Mouse (Mus musculus) neural tube, embryonic 12.5 days (tissue): Measurements from ENCODE around the gene Zfp106. TPM values are rescaled to one million over a fixed set of nuclear protein-coding genes. Genes with fewer than 3 reads are reported as not detected.

ENCODE experiments used
- ATAC-seq: fragments of 200-750 bp; cut with Nextera tagmentation; 2 replicates; pipeline ENCODE4 v1.8.0; 2017; ENCODE audit warnings: low read depth, mild to moderate bottlenecking, moderate TSS enrichment, moderate library complexity; ENCODE audit not compliant: low FRiP score
- H3K27ac ChIP-seq: fragments of 300-500 bp; sonication (generic); 2 replicates; pipeline ENCODE4 v1.5.1; 2016
- H3K27me3 ChIP-seq: fragments of 300-500 bp; sonication (generic); replicated peaks from 2 replicates; pipeline ENCODE4 v1.6.1; 2016; ENCODE audit warnings: mild to moderate bottlenecking
- H3K36me3 ChIP-seq: fragments of 300-500 bp; sonication (generic); 2 replicates; pipeline ENCODE4 v1.6.1; 2016; ENCODE audit warnings: mild to moderate bottlenecking
- H3K4me1 ChIP-seq: fragments of 300-500 bp; sonication (generic); 2 replicates; pipeline ENCODE4 v1.6.1; 2016
- H3K4me2 ChIP-seq: fragments of 300-500 bp; sonication (generic); replicated peaks from 2 replicates; pipeline ENCODE4 v1.6.1; 2016; ENCODE audit warnings: mild to moderate bottlenecking
- H3K4me3 ChIP-seq: fragments of 300-500 bp; sonication (generic); 2 replicates; pipeline ENCODE4 v1.5.1; 2016
- H3K9ac ChIP-seq: fragments of 300-500 bp; sonication (generic); 2 replicates; pipeline ENCODE4 v1.6.1; 2016; ENCODE audit warnings: mild to moderate bottlenecking
- H3K9me3 ChIP-seq: fragments of 300-500 bp; sonication (generic); 2 replicates; pipeline ENCODE4 v1.6.1; 2016; ENCODE audit warnings: mild to moderate bottlenecking
- WGBS: fragments of 180-500 bp; shearing (Covaris S2); methylation state at CpG from one replicate; pipeline ENCODE4 v1.1.7; 2016; 5-methylcytosine and 5-hydroxymethylcytosine counted together
- polyA plus RNA-seq: library from polyadenylated mRNA; unstranded; fragments of >200 nt; fragmentation: Nextera tagmentation; extraction: Ambion mirVana; gene quantifications from 2 replicates; pipeline ENCODE4 v1.2.1, GENCODE M21; 2016

Zfp106 gene
- polyA plus RNA-seq, 1 experiment from 2014 or later, result 47.8 TPM

DNA sequence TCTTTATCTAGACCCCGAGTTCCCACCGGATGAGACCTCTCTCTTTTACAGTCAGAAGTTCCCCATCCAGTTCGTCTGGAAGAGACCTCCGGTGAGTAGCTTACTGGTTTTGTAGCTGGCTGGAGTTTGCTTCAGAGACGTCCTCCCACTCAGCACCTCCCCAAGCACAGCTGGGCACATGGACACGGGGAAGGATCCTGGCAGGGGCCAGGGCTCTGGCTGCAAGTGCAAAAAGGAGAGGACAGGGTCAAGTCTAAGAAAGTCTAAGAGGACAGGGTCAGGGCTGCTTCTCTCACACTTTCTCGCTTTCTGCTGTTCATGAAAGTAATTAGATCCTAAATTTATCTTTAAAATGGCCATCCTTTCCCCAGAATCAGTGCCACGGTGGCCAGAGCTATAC lies 99.6 kb downstream of the Zfp106 start:
- H3K9me3 ChIP-seq, result no peaks in the 10 kb centered on the region

DNA sequence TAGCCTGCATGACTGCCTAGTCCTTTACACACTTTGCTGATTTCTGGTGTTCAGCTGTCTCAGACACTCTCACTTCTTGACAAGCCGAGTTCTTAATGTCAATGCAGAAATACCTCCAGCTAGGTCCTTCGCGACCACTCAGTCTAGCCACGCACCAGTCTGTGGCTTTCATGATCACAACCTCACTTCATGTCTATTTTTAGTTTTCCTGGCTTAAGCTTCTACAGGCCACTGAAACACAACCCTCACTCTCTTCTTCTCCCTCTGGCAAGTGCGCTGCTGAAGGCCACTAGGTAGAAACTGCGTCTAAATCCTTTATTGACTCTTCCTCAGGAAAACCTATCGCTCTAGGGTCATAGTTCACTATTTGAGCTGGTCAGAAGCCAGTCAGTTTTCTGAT lies 100.3 kb downstream of the Zfp106 start:
- H3K9me3 ChIP-seq, result no peaks in the 10 kb centered on the region
- H3K27me3 ChIP-seq, result no peaks in the 10 kb centered on the region
- H3K9ac ChIP-seq, result no peak overlapping the region
- 91% methylated on average over 7 of the region's 7 CpGs for WGBS
- no peak overlapping the region for H3K27ac ChIP-seq
- no peak for ATAC-seq
- no peaks in the 10 kb centered on the region for H3K4me1 ChIP-seq
- H3K4me3 ChIP-seq, result no peak overlapping the region
- no peak overlapping the region for H3K4me2 ChIP-seq
- no peaks in the 10 kb centered on the region for H3K36me3 ChIP-seq

More for the DNA sequence above, 99.6 kb downstream of the Zfp106 start:
- Histone ChIP-seq H3K4me2 (no peak overlapping the region), H3K4me1 (no peaks in the 10 kb centered on the region), H3K36me3 (no peaks in the 10 kb centered on the region), H3K27me3 (no peaks in the 10 kb centered on the region), H3K4me3 (no peak overlapping the region), H3K27ac (no peak overlapping the region), H3K9ac (no peak overlapping the region)
- 83% methylated on average over 8 of the region's 8 CpGs for WGBS
- ATAC-seq, result no peak

DNA sequence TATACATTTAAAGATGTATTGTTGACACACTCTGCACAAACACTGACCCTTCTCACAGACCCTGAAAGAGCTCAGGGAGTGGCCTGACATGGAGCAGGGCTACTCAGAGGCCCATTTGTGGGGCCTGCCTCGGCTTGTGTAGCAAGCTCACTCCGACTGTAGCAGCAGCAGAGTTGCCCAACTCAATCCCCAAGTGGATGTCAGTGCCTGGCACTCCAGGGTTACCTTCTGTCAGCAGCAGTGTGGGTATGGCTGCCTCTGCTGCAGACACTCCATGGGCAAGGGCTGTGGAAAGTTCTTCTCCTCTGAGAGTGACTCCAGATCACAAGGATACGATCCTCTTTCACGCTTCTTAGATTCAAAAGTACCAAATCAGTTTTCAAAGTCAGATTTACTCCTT lies 103.4 kb downstream of the Zfp106 start:
- Histone ChIP-seq H3K4me1 (no peaks in the 10 kb centered on the region), H3K4me2 (no peak overlapping the region), H3K9ac (no peak overlapping the region), H3K9me3 (no peaks in the 10 kb centered on the region), H3K27me3 (no peaks in the 10 kb centered on the region), H3K4me3 (no peak overlapping the region), H3K27ac (no peak overlapping the region), H3K36me3 (no peaks in the 10 kb centered on the region)
- 93% methylated on average over 4 of the region's 4 CpGs for WGBS
- no peak for ATAC-seq

Other genes with a start within 250 kb of the Zfp106 start
- not detected in 2 replicates for gene Pla2g4f, start 249.7 kb downstream of the Zfp106 start, polyA plus RNA-seq
- 41.0 and 44.5 TPM in 2 replicates for gene Vps39, start 210.7 kb downstream of the Zfp106 start, polyA plus RNA-seq
- gene Ganc, start 159.9 kb downstream of the Zfp106 start, polyA plus RNA-seq, result 10.6 and 10.7 TPM in 2 replicates
- gene Tmem87a, start 159.7 kb downstream of the Zfp106 start, polyA plus RNA-seq, result 6.8 and 8.0 TPM in 2 replicates
- 0.98 and 1.2 TPM in 2 replicates for gene Capn3, start 107.8 kb downstream of the Zfp106 start, polyA plus RNA-seq
- gene Snap23, start 3.8 kb upstream of the Zfp106 start, polyA plus RNA-seq, result 34.2 and 35.1 TPM in 2 replicates
- gene Haus2, start 45.5 kb upstream of the Zfp106 start, polyA plus RNA-seq, result 32.7 and 34.3 TPM in 2 replicates
- gene Lrrc57, start 45.7 kb upstream of the Zfp106 start, polyA plus RNA-seq, result 38.1 and 39.3 TPM in 2 replicates
- gene Stard9, start 65.3 kb upstream of the Zfp106 start, polyA plus RNA-seq, result 4.2 and 4.8 TPM in 2 replicates